Mouse (Mus musculus): Measurements from ENCODE around the gene Bglap.
"Not testable (repeated sequence)": the region's sequence is repeated elsewhere in the genome, so short reads cannot be mapped to it uniquely, and the experiment has no call there.

DNA sequence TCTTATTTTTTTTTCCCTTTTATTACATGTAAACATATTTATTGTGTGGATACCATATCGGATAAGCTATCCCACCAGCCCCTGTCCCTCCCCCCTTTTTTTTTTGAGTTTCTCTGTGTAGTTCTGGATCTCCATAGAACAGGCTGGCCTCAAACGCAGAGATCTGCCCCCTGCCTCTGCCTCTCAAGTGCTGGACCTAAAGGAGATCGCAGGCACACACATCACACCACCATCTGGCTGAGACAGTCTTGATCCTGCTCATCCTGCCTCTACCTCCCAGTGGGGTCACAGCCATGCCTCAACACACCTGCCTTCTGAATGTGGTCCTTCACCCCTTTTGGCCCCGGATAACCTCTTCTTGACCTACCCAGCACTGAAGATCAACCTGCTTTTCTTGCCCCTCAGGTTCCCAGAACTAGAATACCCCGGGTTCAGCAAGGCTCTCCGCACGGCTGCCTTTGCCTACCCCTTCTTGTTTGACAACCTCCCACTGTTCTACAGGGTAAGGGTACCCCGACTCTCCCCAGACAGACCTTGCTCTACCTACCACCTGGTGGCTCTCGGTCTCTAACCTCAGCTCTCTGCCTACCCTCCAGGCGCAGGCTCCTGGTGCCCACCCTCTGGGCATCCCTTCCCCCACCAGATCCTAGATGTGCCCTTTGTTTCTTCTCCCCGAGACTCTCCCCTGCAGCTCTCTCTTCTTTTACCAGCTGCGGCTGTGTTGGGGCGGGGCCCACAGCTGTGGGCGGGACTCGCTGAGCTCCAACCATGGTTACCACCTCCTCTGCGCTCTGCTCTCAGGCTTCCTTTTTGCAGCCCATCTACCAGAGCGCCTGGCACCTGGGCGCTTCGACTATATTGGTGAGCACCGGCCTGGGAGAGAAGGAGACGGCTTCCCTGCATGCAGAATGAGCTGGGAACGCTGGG lies 2.6 kb downstream of the Bglap start:
- not testable (repeated sequence) for TF ChIP-seq CTCF (IDR thresholded peaks at IDR 0.05; ENCODE audit: extremely low read depth, insufficient read length, insufficient replicate concordance, low read depth, low read length); POLR2A (IDR thresholded peaks at IDR 0.05; ENCODE audit: low read depth, low read length)
